ENCODE assay signal across 8 mouse cellular contexts in genomic region chr4:133212562-133213267, GRCm38 (mm10). TPM values are rescaled to one million over a fixed set of nuclear protein-coding genes. Genes with fewer than 3 reads are reported as not detected.
DNase-seq lines count a peak whose midpoint lies in the region; ATAC-seq and TF ChIP-seq lines count a peak whose summit lies in the region.

No protein-coding gene starts in this region.

- WGBS in forebrain, embryonic 15.5 days, result 1% methylated on average over 38 of the region's 44 CpGs
- 2% methylated on average over 44 of the region's 44 CpGs for WGBS in neural tube, embryonic 15.5 days

- no peaks in the 10 kb centered on the region for H3K9me3 ChIP-seq in ES-Bruce4 (replicated peaks; ENCODE audit: control insufficient read depth, insufficient read depth, low read length, poor library complexity, severe bottlenecking)
- no peaks in the 10 kb centered on the region for H3K9me3 ChIP-seq in forebrain, embryonic 15.5 days
- H3K9me3 ChIP-seq in neural tube, embryonic 15.5 days (replicated peaks), result no peaks in the 10 kb centered on the region

- peak; percentile 3 for TF ChIP-seq CTCF in ES-Bruce4 (IDR thresholded peaks at IDR 0.05; ENCODE audit: low read depth, low read length)

- H3K4me3 ChIP-seq in ES-Bruce4 (ENCODE audit: low read depth, low read length), result peak overlapping the region; percentile 39
- peak overlapping the region; percentile 51 for H3K4me3 ChIP-seq in forebrain, embryonic 15.5 days
- H3K4me3 ChIP-seq in neural tube, embryonic 15.5 days (replicated peaks), result peak overlapping the region; percentile 72

- no peaks in the 10 kb centered on the region for H3K4me1 ChIP-seq in ES-Bruce4 (ENCODE audit: control insufficient read depth, insufficient read depth, low read length)
- H3K4me1 ChIP-seq in forebrain, embryonic 15.5 days, result peaks cover 17% of the 10 kb centered on the region
- peaks cover 26% of the 10 kb centered on the region for H3K4me1 ChIP-seq in neural tube, embryonic 15.5 days

- H3K36me3 ChIP-seq in ES-Bruce4 (ENCODE audit: control insufficient read depth, insufficient read depth, low read length, poor library complexity, severe bottlenecking), result no peaks in the 10 kb centered on the region
- no peaks in the 10 kb centered on the region for H3K36me3 ChIP-seq in forebrain, embryonic 15.5 days
- H3K36me3 ChIP-seq in neural tube, embryonic 15.5 days, result no peaks in the 10 kb centered on the region

- DNase-seq in cerebellum, adult 11-12 months, result peak; percentile 85
- peak; percentile 69 for DNase-seq in heart, postnatal 25 days (ENCODE audit: low spot score)
- DNase-seq in layer of hippocampus, adult 18-20 months (ENCODE audit: low spot score in 2 of 2), result peak; percentile 55 to 80
- peak; percentile 82 to 86 for DNase-seq in lung, adult 18-20 months
- DNase-seq in testis, postnatal 14 days (ENCODE audit: low spot score), result peak; percentile 81

- no peak for TF ChIP-seq POLR2A in ES-Bruce4 (IDR thresholded peaks at IDR 0.05; ENCODE audit: insufficient read depth, low read length)

- peak; percentile 88 for ATAC-seq in forebrain, embryonic 15.5 days (replicated peaks)
- ATAC-seq in neural tube, embryonic 15.5 days (ENCODE audit: low FRiP score), result peak; percentile 86

- intact Hi-C loops in heart, postnatal 25 days (cut with DNase I), result loop anchor here (10.0 kb wide), 1 partner anchor 268 kb away; no protein-coding TSS in a partner anchor

- H3K4me2 ChIP-seq in forebrain, embryonic 15.5 days (replicated peaks), result peak overlapping the region; percentile 99
- peak overlapping the region; percentile 98 for H3K4me2 ChIP-seq in neural tube, embryonic 15.5 days

- peak overlapping the region; percentile 76 for H3K9ac ChIP-seq in ES-Bruce4 (ENCODE audit: low read depth, poor library complexity, severe bottlenecking)
- peak overlapping the region; percentile 62 for H3K9ac ChIP-seq in forebrain, embryonic 15.5 days (replicated peaks)
- peak overlapping the region; percentile 67 for H3K9ac ChIP-seq in neural tube, embryonic 15.5 days (replicated peaks)

- H3K27ac ChIP-seq in ES-Bruce4 (ENCODE audit: insufficient read depth, low read length), result no peak overlapping the region
- H3K27ac ChIP-seq in forebrain, embryonic 15.5 days (replicated peaks), result no peak overlapping the region
- no peak overlapping the region for H3K27ac ChIP-seq in neural tube, embryonic 15.5 days (replicated peaks)

- no peaks in the 10 kb centered on the region for H3K27me3 ChIP-seq in ES-Bruce4 (ENCODE audit: control insufficient read depth, insufficient read depth, low read length, poor library complexity, severe bottlenecking)
- peaks cover 20% of the 10 kb centered on the region; the same call in 1 of the 2 replicates for H3K27me3 ChIP-seq in forebrain, embryonic 15.5 days
- peaks cover 24% of the 10 kb centered on the region for H3K27me3 ChIP-seq in neural tube, embryonic 15.5 days (replicated peaks)

- TF ChIP-seq EP300 in ES-Bruce4 (IDR thresholded peaks at IDR 0.05; ENCODE audit: insufficient read depth, low read depth, low read length), result no peak

RNA-seq across cellular contexts. Expression of gene Gpr3, which starts 0.4 kb away (rescaled TPM):
- 0.26 and 0.52 TPM in 2 replicates for polyA plus RNA-seq in ES-Bruce4 (2011; ENCODE audit: insufficient read depth, insufficient read length, low read depth, missing spikeins)
- polyA plus RNA-seq in forebrain, embryonic 15.5 days (2015; fragmentation: Nextera tagmentation; extraction: Ambion mirVana), result 0.48 and 0.55 TPM in 2 replicates
- under 1 TPM in 1 of 2 experiments, not detected in 1; 0.22 TPM for total RNA-seq in heart, postnatal 25 days (2021)
- 1 to 10 TPM; 7.3 to 7.6 TPM for total RNA-seq in layer of hippocampus, adult 18-20 months (2021)
- polyA plus RNA-seq in neural tube, embryonic 15.5 days (2015; fragmentation: Nextera tagmentation; extraction: Ambion mirVana), result 1.3 and 2.5 TPM in 2 replicates

RNA-seq across cellular contexts. Expression of gene Cd164l2, which starts 0.8 kb away (rescaled TPM):
- 9.6 and 12.4 TPM in 2 replicates for polyA plus RNA-seq in ES-Bruce4 (2011; ENCODE audit: insufficient read depth, insufficient read length, low read depth, missing spikeins)
- 0.38 and 0.87 TPM in 2 replicates for polyA plus RNA-seq in forebrain, embryonic 15.5 days (2015; fragmentation: Nextera tagmentation; extraction: Ambion mirVana)
- total RNA-seq in heart, postnatal 25 days (2021), result under 1 TPM in 1 of 2 experiments, not detected in 1; 0.53 TPM
- 1 to 10 TPM; 3.0 to 3.4 TPM for total RNA-seq in layer of hippocampus, adult 18-20 months (2021)
- 2.6 and 3.9 TPM in 2 replicates for polyA plus RNA-seq in neural tube, embryonic 15.5 days (2015; fragmentation: Nextera tagmentation; extraction: Ambion mirVana)

RNA-seq across cellular contexts. Expression of gene Map3k6, which starts 27.9 kb away (rescaled TPM):
- 3.8 TPM in 2 replicates for polyA plus RNA-seq in ES-Bruce4 (2011; ENCODE audit: insufficient read depth, insufficient read length, low read depth, missing spikeins)
- 1.7 and 1.8 TPM in 2 replicates for polyA plus RNA-seq in forebrain, embryonic 15.5 days (2015; fragmentation: Nextera tagmentation; extraction: Ambion mirVana)
- 10 to 100 TPM; 10.8 to 20.1 TPM for total RNA-seq in heart, postnatal 25 days (2021)
- 1 to 10 TPM; 5.6 to 6.9 TPM for total RNA-seq in layer of hippocampus, adult 18-20 months (2021)
- 3.0 and 4.0 TPM in 2 replicates for polyA plus RNA-seq in neural tube, embryonic 15.5 days (2015; fragmentation: Nextera tagmentation; extraction: Ambion mirVana)

RNA-seq across cellular contexts. Expression of gene Sytl1, which starts 50.2 kb away (rescaled TPM):
- 12.6 and 15.2 TPM in 2 replicates for polyA plus RNA-seq in ES-Bruce4 (2011; ENCODE audit: insufficient read depth, insufficient read length, low read depth, missing spikeins)
- polyA plus RNA-seq in forebrain, embryonic 15.5 days (2015; fragmentation: Nextera tagmentation; extraction: Ambion mirVana), result 0.29 and 0.61 TPM in 2 replicates
- under 1 TPM; 0.36 to 0.81 TPM for total RNA-seq in heart, postnatal 25 days (2021)
- total RNA-seq in layer of hippocampus, adult 18-20 months (2021), result 1 to 10 TPM in 1 of 2 experiments, under 1 TPM in 1; 0.68 to 1.6 TPM
- 0.20 and 6.0 TPM in 2 replicates for polyA plus RNA-seq in neural tube, embryonic 15.5 days (2015; fragmentation: Nextera tagmentation; extraction: Ambion mirVana)
